Mouse (Mus musculus) right cerebral cortex, postnatal 25 days (tissue): Measurements from ENCODE around the gene Myo19.

Source experiments
- DNase-seq: peaks from one replicate; pipeline ENCODE4 v3.0.0; 2022

Myo19 gene

GRCm38 (mm10) chr11:84948114-84948513 lies 68.2 kb downstream of the Myo19 start:
- no peak for DNase-seq

GRCm38 (mm10) chr11:84948526-84948925 lies 68.6 kb downstream of the Myo19 start:
- no peak for DNase-seq

GRCm38 (mm10) chr11:84952611-84953010 lies 72.7 kb downstream of the Myo19 start:
- no peak for DNase-seq

DNA sequence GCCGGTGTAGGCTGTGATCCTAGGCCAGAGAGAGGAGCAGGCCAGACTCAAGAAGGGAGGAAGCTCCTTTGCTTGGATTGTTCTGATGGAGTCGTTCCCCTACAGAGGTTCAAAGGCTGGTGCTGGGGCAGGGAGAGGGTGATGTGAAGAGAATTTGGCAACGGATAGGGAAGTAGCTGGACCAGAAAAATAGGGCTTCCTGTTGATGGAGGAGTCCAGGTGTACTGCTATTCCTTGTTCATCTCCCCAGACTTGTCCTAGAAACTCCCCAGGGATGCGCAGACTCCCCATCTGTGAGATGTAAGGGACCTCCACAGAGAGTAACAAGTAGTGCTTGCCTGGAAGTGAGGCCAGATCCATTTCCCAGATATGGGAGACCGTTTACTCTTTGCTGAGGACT lies 76.5 kb downstream of the Myo19 start:
- DNase-seq, result no peak

- no peak for DNase-seq
Measured at GRCm38 (mm10) chr11:84957171-84957570, 77.2 kb downstream of the Myo19 start.

- DNase-seq, result peak; percentile 56
Measured at GRCm38 (mm10) chr11:84957591-84958270, 77.8 kb downstream of the Myo19 start, which contains the start of gene Car4. Gene Car4 (plus strand): TSS chr11:84957786.

- DNase-seq, result no peak
Measured at GRCm38 (mm10) chr11:84958271-84958630, 78.3 kb downstream of the Myo19 start.

GRCm38 (mm10) chr11:84959181-84959580 lies 79.2 kb downstream of the Myo19 start:
- DNase-seq, result no peak

GRCm38 (mm10) chr11:84959701-84960181 lies 79.8 kb downstream of the Myo19 start:
- no peak for DNase-seq

- DNase-seq, result no peak
Measured at GRCm38 (mm10) chr11:84960291-84960690, 80.3 kb downstream of the Myo19 start.

GRCm38 (mm10) chr11:84960780-84961179 lies 80.8 kb downstream of the Myo19 start:
- no peak for DNase-seq
